Mouse (Mus musculus) regulatory T cell (primary cell): ENCODE measurements around the gene Mutyh.

Experiments used
- in situ Hi-C: fragments of 300-600 bp; cut with MboI, MseI; formaldehyde crosslinking; loops from one replicate; pipeline ENCODE4 v1.15.1; 2025; ENCODE audit warnings: high pct_unique_total_duplicates

Gene Mutyh

GRCm38 (mm10) chr4:116807197-116808129 is at the start of gene Mutyh, which contains the start of gene Toe1:
TSS of gene Mutyh (plus strand) at chr4:116807723.
TSS of gene Toe1 (minus strand) at chr4:116807640.
- in situ Hi-C loops = no loop called here

- in situ Hi-C loops = no loop called here
These were observed 45.6 kb upstream of the Mutyh start for GRCm38 (mm10) chr4:116761914-116762313.

GRCm38 (mm10) chr4:116764001-116764400 is 43.5 kb upstream of the Mutyh start:
- in situ Hi-C loops = no loop called here

GRCm38 (mm10) chr4:116768510-116768909 is 39.0 kb upstream of the Mutyh start:
- in situ Hi-C loops = no loop called here

- in situ Hi-C loops = no loop called here
These were observed 38.5 kb upstream of the Mutyh start for GRCm38 (mm10) chr4:116769060-116769459.

- in situ Hi-C loops = no loop called here
These were observed 31.1 kb upstream of the Mutyh start for GRCm38 (mm10) chr4:116776391-116776790.

- in situ Hi-C loops = no loop called here
These were observed 30.4 kb upstream of the Mutyh start for GRCm38 (mm10) chr4:116777079-116777478.

- in situ Hi-C loops = no loop called here
These were observed 27.0 kb upstream of the Mutyh start for GRCm38 (mm10) chr4:116780541-116780940.

- in situ Hi-C loops = no loop called here
These were observed 26.2 kb upstream of the Mutyh start for GRCm38 (mm10) chr4:116781366-116781765.

- in situ Hi-C loops = no loop called here
These were observed 25.4 kb upstream of the Mutyh start for GRCm38 (mm10) chr4:116782171-116782570.

- in situ Hi-C loops = loop anchor here (5.0 kb wide), 1 partner anchor 64 kb away; the partner anchor contains the start of gene Tesk2
These were observed 20.9 kb upstream of the Mutyh start for GRCm38 (mm10) chr4:116786587-116786986.

- in situ Hi-C loops = loop anchor here (5.0 kb wide), 1 partner anchor 66 kb away; the partner anchor contains the start of gene Tesk2
These were observed 19.4 kb upstream of the Mutyh start for GRCm38 (mm10) chr4:116787985-116788760.

- in situ Hi-C loops = loop anchor here (5.0 kb wide), 1 partner anchor 67 kb away; the partner anchor contains the start of gene Tesk2
These were observed 18.6 kb upstream of the Mutyh start for GRCm38 (mm10) chr4:116788956-116789355.

GRCm38 (mm10) chr4:116792453-116792852 is 15.1 kb upstream of the Mutyh start:
- in situ Hi-C loops = no loop called here

- in situ Hi-C loops = no loop called here
These were observed 13.2 kb upstream of the Mutyh start for GRCm38 (mm10) chr4:116794273-116794672.

- in situ Hi-C loops = no loop called here
These were observed 10.9 kb upstream of the Mutyh start for GRCm38 (mm10) chr4:116796442-116797110.

- in situ Hi-C loops = no loop called here
These were observed 7.6 kb upstream of the Mutyh start for GRCm38 (mm10) chr4:116799901-116800300.

GRCm38 (mm10) chr4:116811012-116811411 is 3.5 kb downstream of the Mutyh start:
- in situ Hi-C loops = no loop called here

GRCm38 (mm10) chr4:116815276-116815675 is 7.8 kb downstream of the Mutyh start:
- in situ Hi-C loops = no loop called here

- in situ Hi-C loops = no loop called here
These were observed 10.0 kb downstream of the Mutyh start for GRCm38 (mm10) chr4:116817486-116817885.
